Mouse (Mus musculus): ENCODE measurements around the gene Elf1. TPM values are rescaled to one million over a fixed set of nuclear protein-coding genes. Genes with fewer than 3 reads are reported as not detected.

Elf1 gene
- 293 TPM for polyA plus RNA-seq (2017; shearing (Covaris generic))

GRCm38 (mm10) chr14:79480624-79481338 is at the start of gene Elf1:
Elf1 (plus strand) TSS chr14:79481194.

GRCm38 (mm10) chr14:79451681-79452590 is 29.1 kb upstream of the Elf1 start, which contains the start of gene Kbtbd6:
Kbtbd6 (plus strand) TSS chr14:79451835.

GRCm38 (mm10) chr14:79481339-79482151 is 551 bp downstream of the Elf1 start, which contains the start of gene Wbp4:
Wbp4 (minus strand) TSS chr14:79481520.

GRCm38 (mm10) chr14:79587139-79587851 is 106.3 kb downstream of the Elf1 start, which contains the start of gene Sugt1:
Sugt1 (plus strand) TSS chr14:79587691.

Other genes with a start within 250 kb of the Elf1 start
- gene Zfp957, start 233.8 kb upstream of the Elf1 start, polyA plus RNA-seq (2017; shearing (Covaris generic)) = not detected
- gene Rgcc, start 179.5 kb upstream of the Elf1 start, polyA plus RNA-seq (2017; shearing (Covaris generic)) = 199 TPM
- 47.8 TPM for gene Naa16, start 90.4 kb upstream of the Elf1 start, polyA plus RNA-seq (2017; shearing (Covaris generic))
- 2.3 TPM for gene Mtrf1, start 83.4 kb upstream of the Elf1 start, polyA plus RNA-seq (2017; shearing (Covaris generic))
- 3.6 TPM for gene Kbtbd7, start 54.7 kb upstream of the Elf1 start, polyA plus RNA-seq (2017; shearing (Covaris generic))
- 0.17 TPM for gene Kbtbd6, start 29.4 kb upstream of the Elf1 start, polyA plus RNA-seq (2017; shearing (Covaris generic))
- gene Wbp4, start 326 bp downstream of the Elf1 start, polyA plus RNA-seq (2017; shearing (Covaris generic)) = 42.2 TPM
- 130 TPM for gene Sugt1, start 106.5 kb downstream of the Elf1 start, polyA plus RNA-seq (2017; shearing (Covaris generic))
- gene Cnmd, start 181.0 kb downstream of the Elf1 start, polyA plus RNA-seq (2017; shearing (Covaris generic)) = not detected